Mouse (Mus musculus): ENCODE results near the gene Atp2b2.
"Not testable (repeated sequence)": the region's sequence is repeated elsewhere in the genome, so short reads cannot be mapped to it uniquely, and the experiment has no call there.

The Atp2b2 gene

DNA sequence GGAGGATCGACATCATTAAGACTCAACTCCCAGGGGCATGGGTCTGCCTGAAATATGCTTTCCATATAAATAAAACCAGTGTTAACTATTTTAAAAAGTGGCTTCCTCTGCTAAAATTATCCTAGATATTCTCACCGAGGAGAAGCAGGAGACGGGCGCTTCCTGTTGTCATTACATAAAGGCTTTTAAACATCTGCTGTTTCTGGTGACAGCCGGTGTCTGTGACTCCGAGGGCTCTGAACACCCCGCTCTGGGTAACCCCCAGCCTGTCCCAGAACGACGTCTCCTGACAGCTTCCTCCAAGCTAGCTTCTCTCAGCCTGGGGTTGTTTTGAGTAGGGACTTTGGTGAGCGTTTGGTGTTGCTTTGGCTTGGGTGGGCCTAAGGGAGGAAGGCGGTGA is 273.6 kb downstream of the Atp2b2 start:
- DNase-seq: peak; percentile 21

DNA sequence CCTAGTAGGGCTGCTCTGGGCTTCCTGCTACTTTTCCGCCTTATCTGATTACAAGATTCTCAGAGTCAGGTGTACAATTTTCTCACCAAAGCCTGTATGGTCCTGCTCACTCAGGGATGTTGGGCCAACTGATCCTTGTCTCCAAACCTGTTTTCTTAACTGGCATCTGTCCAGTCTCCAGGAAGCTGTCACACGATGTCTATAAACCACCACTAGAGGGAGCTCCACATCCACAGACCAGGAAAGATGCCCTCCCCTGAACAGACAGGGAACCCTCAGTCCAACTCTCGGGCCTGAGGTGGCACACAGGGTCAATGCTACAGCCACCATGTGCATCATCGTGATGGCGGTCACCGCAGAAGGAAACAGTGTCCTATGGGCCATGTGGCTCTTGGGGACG is 280.8 kb downstream of the Atp2b2 start:
- DNase-seq: peak; percentile 68

DNA sequence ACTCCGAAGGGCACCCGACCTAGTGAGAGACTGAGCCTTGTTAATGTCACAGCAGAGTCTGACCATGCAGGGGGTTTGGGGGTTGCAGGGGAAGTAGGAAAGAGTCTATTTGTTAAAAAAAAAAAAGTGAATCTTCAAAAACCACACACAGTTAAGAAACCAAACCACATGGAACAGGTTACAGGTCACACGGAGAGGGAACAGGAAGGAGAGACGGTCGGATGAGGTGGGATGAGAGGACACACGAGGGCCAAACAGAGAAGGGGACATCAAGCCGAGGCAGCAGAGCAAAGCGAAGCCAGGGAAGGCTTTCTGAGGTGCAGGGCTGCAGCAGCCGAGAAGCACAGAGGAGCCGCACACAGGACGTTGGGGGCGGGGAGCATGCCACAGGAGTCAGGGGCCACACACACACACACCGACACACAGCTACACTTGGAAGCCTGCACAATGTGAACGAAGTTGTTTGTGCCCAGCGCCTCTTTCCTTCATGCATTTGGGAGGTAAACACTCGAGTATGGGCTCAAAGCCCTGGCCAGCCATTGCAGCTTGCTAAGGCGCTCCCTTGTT is 293.2 kb downstream of the Atp2b2 start:
- no peak for DNase-seq

DNA sequence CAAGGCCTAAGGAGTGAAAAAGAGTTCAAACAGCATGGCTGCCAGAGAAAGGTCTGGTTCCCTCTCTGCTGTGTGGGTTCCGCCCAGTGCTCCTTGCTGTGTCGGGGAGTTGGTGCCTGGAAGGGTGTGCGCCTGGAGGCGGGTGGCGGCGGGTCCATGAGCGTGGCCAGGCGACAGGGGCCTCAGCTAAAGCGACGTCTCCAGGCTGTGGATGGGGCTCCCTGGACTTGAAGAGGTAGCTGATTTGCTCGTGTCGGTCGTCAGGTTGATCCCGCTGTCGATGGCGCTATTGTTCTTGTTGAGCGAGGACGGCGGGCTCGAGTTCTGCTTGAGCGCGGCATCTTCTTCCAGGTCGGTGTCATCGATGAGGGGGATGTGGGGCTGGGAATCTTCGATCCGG is 294.1 kb downstream of the Atp2b2 start:
- no peak for DNase-seq

- no peak for DNase-seq
These were observed 295.1 kb downstream of the Atp2b2 start for GRCm38 (mm10) chr6:113747284-113747683.

- no peak for DNase-seq
These were observed 297.3 kb downstream of the Atp2b2 start for GRCm38 (mm10) chr6:113745117-113745516.

DNA sequence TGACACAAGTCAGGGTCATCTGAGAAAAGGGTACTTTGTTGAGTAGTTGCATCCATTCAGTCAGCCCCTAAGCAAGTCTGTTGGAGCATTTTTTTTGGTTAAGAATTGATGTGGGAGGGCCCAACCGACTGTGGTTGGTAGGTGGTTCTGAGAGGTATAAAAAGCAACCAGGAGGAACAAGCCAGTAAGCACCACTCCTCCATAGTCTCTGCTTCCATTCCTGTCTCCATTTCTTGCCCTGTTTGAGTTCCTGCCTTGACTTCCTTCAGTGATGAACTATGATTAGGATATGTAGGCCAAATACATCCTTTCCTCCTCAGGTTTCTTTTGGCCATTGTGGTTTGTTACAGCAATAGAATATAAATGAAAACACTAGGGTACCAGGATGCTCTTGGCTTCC is 299.3 kb downstream of the Atp2b2 start:
- DNase-seq: no peak

GRCm38 (mm10) chr6:113742321-113742720 is 300.1 kb downstream of the Atp2b2 start:
- no peak for DNase-seq

- no peak for DNase-seq
These were observed 301.0 kb downstream of the Atp2b2 start for GRCm38 (mm10) chr6:113741425-113741824.

GRCm38 (mm10) chr6:113740236-113741217 is 301.9 kb downstream of the Atp2b2 start, which contains the start of gene Sec13:
TSS of gene Sec13 (minus strand) at chr6:113740743.
- peak; percentile 91 for DNase-seq

- DNase-seq: no peak
These were observed 304.9 kb downstream of the Atp2b2 start for GRCm38 (mm10) chr6:113737318-113738046.

DNA sequence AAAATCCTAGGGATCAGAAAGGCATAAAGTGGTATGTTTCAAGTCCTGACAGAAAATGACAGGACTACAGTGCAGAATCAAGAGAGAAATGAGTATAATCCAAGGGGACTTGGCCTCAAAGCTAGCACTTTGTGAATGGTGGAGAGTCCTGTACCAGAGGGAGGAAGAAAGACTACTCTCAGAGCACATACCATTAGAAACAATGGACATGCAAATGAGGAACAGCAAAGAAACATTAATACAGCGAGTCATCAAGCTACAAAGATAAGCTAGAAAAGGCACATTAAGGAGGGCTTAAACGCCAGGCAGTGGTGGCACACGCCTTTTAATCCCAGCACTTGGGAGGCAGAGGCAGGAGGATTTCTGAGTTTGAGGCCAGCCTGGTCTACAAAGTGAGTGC is 311.1 kb downstream of the Atp2b2 start:
- DNase-seq: no peak

GRCm38 (mm10) chr6:113728181-113728580 is 314.2 kb downstream of the Atp2b2 start:
- DNase-seq: no peak

DNA sequence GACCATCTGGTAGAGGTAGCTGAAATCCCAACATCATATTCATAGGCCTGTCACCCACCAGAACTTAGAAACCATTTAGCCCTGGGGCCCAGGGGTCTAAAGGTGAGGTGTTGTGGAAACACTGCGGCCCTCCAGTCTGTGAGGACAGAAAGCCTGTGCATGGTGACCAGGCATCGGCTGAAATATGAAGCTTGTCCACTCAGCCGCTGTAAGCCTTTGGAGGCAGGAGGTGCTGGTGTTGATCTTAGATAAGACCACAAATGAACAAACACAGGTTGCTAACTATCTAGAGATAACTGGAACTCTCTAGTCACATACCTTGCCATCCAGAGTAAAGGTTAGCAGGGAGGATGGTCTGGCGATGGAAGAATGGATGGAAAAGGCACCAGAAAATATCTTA is 321.4 kb downstream of the Atp2b2 start:
- no peak for DNase-seq

DNA sequence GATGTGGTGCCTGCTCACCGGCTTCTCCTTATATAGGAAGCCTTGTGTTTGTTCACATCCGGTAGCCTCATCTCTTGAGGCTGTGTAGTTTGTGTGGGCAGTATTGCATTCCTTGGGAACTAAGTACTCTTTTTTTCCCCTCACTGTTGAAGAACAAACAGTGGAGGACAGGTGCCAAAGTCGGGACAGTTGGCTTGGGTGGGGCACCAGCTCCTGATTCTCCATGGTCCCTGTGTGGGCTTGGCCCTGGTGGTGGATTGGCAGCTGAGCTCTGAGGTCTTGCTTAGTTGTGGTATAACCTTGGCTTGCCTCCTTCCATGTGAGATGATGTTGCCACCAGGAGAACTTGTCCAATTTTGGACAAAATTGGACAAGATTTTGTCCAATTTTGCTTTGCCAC is 322.5 kb downstream of the Atp2b2 start, which contains the start of gene Ghrl:
Ghrl (minus strand) TSS at position 3 of the 400 bp plus-strand sequence.
- no peak for DNase-seq

DNA sequence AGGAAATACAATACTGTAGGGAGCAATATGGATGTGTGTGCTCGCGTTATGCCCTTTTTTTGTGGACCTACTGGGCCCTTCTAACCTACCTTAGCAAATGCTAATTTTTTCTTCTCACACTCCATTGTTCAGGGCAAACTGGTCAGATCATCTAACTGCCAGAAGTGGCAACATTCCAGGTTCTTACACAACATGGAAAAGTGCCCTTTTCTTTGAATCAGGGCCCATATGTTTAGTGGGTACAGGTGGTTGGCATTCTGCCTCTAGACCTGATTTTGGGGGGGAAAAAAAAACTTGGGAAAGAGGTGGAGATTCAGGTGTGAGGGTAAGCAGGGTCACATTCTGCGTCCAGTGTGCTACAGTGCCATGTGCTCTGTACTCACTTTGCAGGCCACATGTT is 324.9 kb downstream of the Atp2b2 start:
- DNase-seq: no peak

GRCm38 (mm10) chr6:113714797-113715196 is 327.6 kb downstream of the Atp2b2 start:
- no peak for DNase-seq

- no peak for DNase-seq
These were observed 328.1 kb downstream of the Atp2b2 start for GRCm38 (mm10) chr6:113714276-113714675.

DNA sequence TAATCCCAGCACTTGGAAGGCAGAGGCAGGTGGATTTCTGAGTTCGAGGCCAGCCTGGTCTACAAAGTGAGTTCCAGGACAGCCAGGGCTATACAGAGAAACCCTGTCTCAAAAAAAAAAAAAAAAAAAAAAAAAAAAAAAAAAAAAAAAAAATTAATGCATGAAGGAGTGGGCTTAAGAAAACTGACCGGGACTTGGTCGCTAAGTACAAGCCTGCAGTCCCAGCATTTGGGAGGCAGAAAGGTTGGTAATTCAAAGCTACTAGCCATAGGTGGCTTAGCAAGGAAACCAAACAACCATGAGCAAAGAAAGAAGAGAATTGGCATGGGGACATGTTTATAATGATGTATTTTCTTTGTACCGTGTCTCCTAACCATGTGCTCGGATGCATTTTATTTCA is 329.0 kb downstream of the Atp2b2 start:
- DNase-seq: not testable (repeated sequence)

- DNase-seq: no peak
These were observed 329.7 kb downstream of the Atp2b2 start for GRCm38 (mm10) chr6:113712718-113713117.

DNA sequence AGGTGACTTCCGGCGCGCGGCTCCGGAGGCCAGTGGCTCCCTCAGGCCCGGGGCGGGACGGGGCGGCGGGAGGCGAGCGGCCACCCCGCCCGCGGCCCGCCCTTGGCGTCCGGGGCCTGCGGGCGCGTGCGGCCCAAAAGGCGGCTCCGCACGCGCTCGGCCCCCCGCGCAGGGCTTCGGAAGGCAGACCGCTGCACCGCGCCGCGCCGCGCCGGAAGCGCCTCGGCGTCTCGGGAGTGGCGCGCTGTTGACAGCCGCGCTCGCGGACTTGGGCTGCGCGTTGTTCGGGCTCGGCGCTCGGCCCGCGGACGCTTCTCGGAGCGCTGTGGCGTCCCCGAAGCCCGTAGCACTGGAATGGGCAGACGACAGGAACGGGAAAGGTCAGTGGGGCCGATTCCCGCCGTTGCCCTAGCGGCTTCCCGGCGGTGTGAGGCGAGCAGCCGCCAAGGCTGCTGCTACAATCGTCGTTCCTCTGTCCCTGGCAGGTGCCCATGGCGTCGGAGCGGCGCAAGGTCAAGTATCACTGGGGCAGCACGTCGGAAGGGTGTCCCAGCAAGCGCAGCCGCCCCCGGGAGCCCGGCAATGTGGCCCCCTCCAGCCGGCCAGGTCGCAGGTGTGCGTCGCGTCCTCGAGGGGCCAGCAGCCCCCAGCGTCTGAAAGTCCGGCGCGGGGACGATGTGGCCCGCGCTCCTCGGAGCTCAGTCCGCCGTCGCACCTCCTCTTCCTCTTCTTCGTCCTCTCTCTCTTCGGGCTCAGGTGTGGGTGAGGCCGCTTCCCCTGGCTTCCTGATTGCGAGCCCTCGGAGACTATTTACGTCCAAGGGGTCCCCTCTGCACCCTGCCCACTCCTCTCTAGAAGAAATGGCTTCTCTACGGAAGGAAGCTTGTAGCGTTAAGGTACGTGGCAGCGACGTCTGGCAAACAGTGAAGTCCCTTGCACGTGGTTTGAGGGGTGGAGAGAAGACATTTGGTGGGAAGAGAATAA is 344.9 kb downstream of the Atp2b2 start:
- DNase-seq: peak; percentile 57

GRCm38 (mm10) chr6:113696582-113697221 is 345.7 kb downstream of the Atp2b2 start, which contains the start of gene Tatdn2:
TSS of gene Tatdn2 (plus strand) at chr6:113697050.
- peak; percentile 97 for DNase-seq
